Mouse (Mus musculus) embryonic facial prominence, embryonic 11.5 days (tissue): Measurements from ENCODE around the gene Ccdc7a. TPM values are rescaled to one million over a fixed set of nuclear protein-coding genes. Genes with fewer than 3 reads are reported as not detected.

Source experiments
- ATAC-seq: fragments of 200-750 bp; cut with Nextera tagmentation; replicated peaks from 2 replicates; pipeline ENCODE4 v1.8.0; 2017; ENCODE audit warnings: low read depth; ENCODE audit not compliant: insufficient number of reproducible peaks, low FRiP score, low TSS enrichment
- DNase-seq: peaks from one replicate; pipeline ENCODE4 v3.0.0-alpha.2; 2015; ENCODE audit warnings: low spot score
- H3K27ac ChIP-seq: fragments of 300-500 bp; sonication (generic); replicated peaks from 2 replicates; pipeline ENCODE4 v1.5.1; 2014; ENCODE audit warnings: mild to moderate bottlenecking, low read depth, low read length, control low read depth
- H3K27me3 ChIP-seq: fragments of 300-500 bp; sonication (generic); 2 replicates; pipeline ENCODE4 v1.6.1; 2014; ENCODE audit warnings: mild to moderate bottlenecking, low read length, moderate library complexity, mixed read lengths; ENCODE audit not compliant: control insufficient read depth, insufficient read depth
- H3K36me3 ChIP-seq: fragments of 300-500 bp; sonication (generic); replicated peaks from 2 replicates; pipeline ENCODE4 v1.6.1; 2014; ENCODE audit warnings: low read depth, mild to moderate bottlenecking, low read length, moderate library complexity, mixed read lengths; ENCODE audit not compliant: control insufficient read depth, insufficient read depth
- H3K4me1 ChIP-seq: fragments of 300-500 bp; sonication (generic); 2 replicates; pipeline ENCODE4 v1.6.1; 2014; ENCODE audit warnings: low read length, mixed read lengths; ENCODE audit not compliant: control insufficient read depth, insufficient read depth
- H3K4me2 ChIP-seq: fragments of 300-500 bp; sonication (generic); 2 replicates; pipeline ENCODE4 v1.6.1; 2014; ENCODE audit warnings: low read depth, mild to moderate bottlenecking, control low read depth, low read length, moderate library complexity
- H3K4me3 ChIP-seq: fragments of 300-500 bp; sonication (generic); 2 replicates; pipeline ENCODE4 v1.5.1; 2014; ENCODE audit warnings: low read depth, low read length, control low read depth
- H3K9ac ChIP-seq: fragments of 300-500 bp; sonication (generic); replicated peaks from 2 replicates; pipeline ENCODE4 v1.6.1; 2014; ENCODE audit warnings: mild to moderate bottlenecking, control low read depth, low read length
- H3K9me3 ChIP-seq: fragments of 300-500 bp; sonication (generic); replicated peaks from 2 replicates; pipeline ENCODE4 v1.6.1; 2016; ENCODE audit warnings: mild to moderate bottlenecking, low read length, inconsistent platforms, mixed read lengths; ENCODE audit not compliant: control insufficient read depth
- WGBS: fragments of 180-500 bp; shearing (Covaris S2); extraction: QIAGEN DNeasy Blood & Tissue Kit; methylation state at CpG from one replicate; pipeline ENCODE4 v1.1.7; 2014; 5-methylcytosine and 5-hydroxymethylcytosine counted together
- polyA plus RNA-seq: library from polyadenylated mRNA; unstranded; fragments of >200 nt; fragmentation: Nextera tagmentation; extraction: Ambion mirVana; gene quantifications from 2 replicates; pipeline ENCODE4 v1.2.1, GENCODE M21; 2014

Gene Ccdc7a
- polyA plus RNA-seq, 1 experiment from 2014 or later: not detected

DNA sequence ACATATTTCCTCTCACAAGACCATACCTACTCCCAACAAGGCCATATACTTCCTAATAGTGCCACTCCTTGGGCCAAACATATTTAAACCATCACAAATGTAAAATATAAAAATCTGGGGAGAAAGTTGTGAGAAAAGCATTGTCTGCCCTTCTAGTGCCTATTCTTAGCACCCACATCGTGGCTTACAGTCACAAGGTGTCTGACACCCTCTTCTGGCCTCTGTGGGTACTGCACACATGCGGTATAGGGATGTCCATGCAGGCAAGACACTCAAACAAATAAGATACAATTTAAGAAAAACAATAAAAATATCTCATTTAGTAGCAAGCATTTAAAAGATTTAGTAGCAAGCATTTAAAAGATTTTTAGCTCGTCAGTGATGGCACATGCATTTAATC is 356.1 kb downstream of the Ccdc7a start:
- ATAC-seq (0 out of 2 replicates have a peak, but pooled peaks have one; percentile 62), DNase-seq (peak; percentile 82)
- H3K4me2 ChIP-seq: no peak overlapping the region
- 55% methylated on average over 3 of the region's 3 CpGs for WGBS
- H3K27me3 ChIP-seq: no peaks in the 10 kb centered on the region
- H3K27ac ChIP-seq: no peak overlapping the region
- no peaks in the 10 kb centered on the region for H3K36me3 ChIP-seq
- H3K4me1 ChIP-seq: no peaks in the 10 kb centered on the region
- H3K9ac ChIP-seq: no peak overlapping the region
- H3K4me3 ChIP-seq: no peak overlapping the region
- H3K9me3 ChIP-seq: no peaks in the 10 kb centered on the region

DNA sequence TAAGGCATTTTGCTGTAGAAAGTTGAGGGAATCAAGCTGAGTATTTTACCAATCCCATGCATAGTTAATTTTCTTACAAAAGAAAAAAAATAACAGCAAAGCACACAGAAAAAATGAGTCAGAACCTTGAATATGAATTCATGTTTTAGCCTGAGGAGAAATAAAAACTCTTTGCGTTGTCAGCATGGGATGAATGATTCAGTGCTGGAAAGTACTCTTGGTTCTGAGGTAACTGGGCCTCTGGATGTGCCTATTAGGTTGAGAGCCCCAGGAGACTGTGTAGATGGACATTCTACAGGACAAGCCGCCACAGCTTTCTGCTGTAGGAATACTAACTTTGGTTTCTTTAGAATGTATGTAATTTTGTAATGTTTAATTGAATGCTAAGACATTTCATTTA is 360.5 kb downstream of the Ccdc7a start:
- Histone ChIP-seq H3K9ac (no peak overlapping the region), H3K4me2 (no peak overlapping the region), H3K27ac (no peak overlapping the region), H3K36me3 (no peaks in the 10 kb centered on the region), H3K4me1 (no peaks in the 10 kb centered on the region), H3K4me3 (no peak overlapping the region), H3K27me3 (no peaks in the 10 kb centered on the region), H3K9me3 (no peaks in the 10 kb centered on the region)
- DNase-seq: no peak
- 93% methylated on average over 2 of the region's 2 CpGs for WGBS
- ATAC-seq: no peak

DNA sequence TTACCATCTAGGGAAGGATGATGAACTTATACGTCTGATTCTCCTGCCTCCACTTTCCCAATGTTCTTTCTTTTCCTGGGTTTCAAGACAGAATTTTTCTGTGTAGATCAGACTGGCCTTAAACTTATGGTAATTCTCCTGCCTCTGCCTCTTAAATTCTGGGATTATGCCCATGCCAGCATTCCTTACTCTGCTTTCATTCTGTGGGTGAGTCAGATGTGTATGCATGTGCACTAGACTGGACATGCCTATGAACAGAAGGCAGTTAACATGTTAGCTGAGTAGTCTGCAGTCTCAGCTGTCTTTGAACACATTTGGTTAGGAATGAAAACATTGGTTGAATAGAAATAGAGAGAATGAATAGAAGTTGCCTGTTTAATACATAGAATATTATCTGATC is 360.9 kb downstream of the Ccdc7a start:
- Histone ChIP-seq H3K9me3 (no peaks in the 10 kb centered on the region), H3K9ac (no peak overlapping the region), H3K4me2 (no peak overlapping the region), H3K4me1 (no peaks in the 10 kb centered on the region), H3K27me3 (no peaks in the 10 kb centered on the region), H3K36me3 (no peaks in the 10 kb centered on the region), H3K27ac (no peak overlapping the region), H3K4me3 (no peak overlapping the region)
- WGBS: 100% methylated on average over 1 of the region's 1 CpGs
- ATAC-seq (no peak), DNase-seq (no peak)

DNA sequence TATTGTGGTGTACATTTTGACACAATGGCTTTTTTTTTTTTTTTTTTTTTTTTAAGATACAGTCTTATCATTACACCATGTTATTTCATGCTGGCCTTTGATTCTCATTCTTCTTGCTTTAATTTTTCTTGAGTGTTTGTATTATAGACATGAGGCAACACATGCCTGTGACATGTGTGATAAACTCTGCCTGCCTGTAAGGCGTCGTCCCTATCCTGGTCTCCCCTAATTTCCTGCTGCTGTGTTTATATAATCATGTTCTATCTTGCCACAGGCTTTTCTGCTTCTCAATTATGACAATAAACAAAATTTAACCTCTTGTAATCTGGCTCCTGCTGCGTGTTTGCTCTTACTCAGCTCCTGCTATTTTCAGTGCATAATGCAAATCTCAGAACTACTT is 367.4 kb downstream of the Ccdc7a start:
- Histone ChIP-seq H3K27ac (no peak overlapping the region), H3K4me3 (no peak overlapping the region), H3K4me2 (no peak overlapping the region), H3K9me3 (no peaks in the 10 kb centered on the region), H3K36me3 (no peaks in the 10 kb centered on the region), H3K4me1 (no peaks in the 10 kb centered on the region), H3K27me3 (no peaks in the 10 kb centered on the region), H3K9ac (no peak overlapping the region)
- no peak for ATAC-seq
- DNase-seq: no peak
- 71% methylated on average over 3 of the region's 3 CpGs for WGBS

DNA sequence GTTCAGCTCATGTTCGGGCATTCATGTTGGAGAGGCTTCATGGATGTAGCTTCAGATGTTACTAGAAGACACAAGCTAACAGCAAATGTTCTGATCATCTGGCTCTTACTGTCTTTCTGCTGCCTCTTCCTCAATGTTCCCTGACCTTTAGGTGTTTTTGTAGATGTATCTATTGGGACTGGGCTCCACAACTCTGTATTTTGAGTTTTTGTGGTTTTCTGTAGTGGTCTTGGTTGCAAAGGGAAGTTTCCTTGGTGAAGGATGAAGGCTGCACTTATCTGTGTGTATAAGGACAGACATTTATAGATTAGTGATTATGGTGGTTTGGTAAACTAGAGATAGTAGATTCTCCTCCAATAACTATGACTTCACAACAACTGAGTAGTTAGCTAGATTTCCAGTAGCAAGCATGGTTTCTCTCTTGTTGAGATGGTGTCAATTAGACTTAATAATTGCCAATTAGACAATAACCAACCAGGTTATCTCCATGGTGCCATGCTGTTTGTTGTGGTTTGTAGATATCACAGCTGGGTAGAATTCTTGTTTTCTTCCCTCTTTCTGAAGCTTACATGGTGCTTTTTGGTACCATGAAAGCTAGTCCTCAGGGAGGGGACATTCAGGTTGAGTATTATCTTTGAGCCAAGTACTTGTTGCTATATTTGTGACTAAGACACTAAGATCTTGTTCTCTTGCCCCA is 368.5 kb downstream of the Ccdc7a start:
- no peak overlapping the region for H3K9ac ChIP-seq
- no peak overlapping the region for H3K4me2 ChIP-seq
- no peaks in the 10 kb centered on the region for H3K27me3 ChIP-seq
- no peaks in the 10 kb centered on the region for H3K4me1 ChIP-seq
- no peak for ATAC-seq
- no peaks in the 10 kb centered on the region for H3K9me3 ChIP-seq
- WGBS: 97% methylated on average over 1 of the region's 1 CpGs
- no peak overlapping the region for H3K4me3 ChIP-seq
- no peaks in the 10 kb centered on the region for H3K36me3 ChIP-seq
- DNase-seq: no peak
- H3K27ac ChIP-seq: no peak overlapping the region

DNA sequence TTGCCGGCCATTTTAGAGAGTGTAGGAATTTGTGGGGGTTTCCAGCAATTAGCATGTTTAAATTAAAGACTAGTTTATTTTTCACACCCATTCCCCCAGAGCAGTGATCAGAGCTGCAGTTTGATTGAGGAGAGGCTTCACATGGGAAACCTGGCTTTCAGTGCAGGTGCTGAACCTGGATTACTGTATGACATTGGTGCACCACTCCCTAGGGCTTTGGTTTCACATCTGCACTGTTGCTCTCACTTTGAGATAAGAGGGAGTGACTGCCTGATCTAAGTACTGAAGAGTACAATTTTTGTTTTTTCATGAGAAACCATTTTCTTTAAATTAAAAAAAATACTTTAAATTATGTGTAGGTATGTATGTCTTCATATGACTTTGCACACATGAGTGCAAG is 375.3 kb downstream of the Ccdc7a start:
- WGBS: 85% methylated on average over 1 of the region's 1 CpGs
- Histone ChIP-seq H3K4me1 (no peaks in the 10 kb centered on the region), H3K9ac (no peak overlapping the region), H3K4me2 (no peak overlapping the region), H3K4me3 (no peak overlapping the region), H3K36me3 (no peaks in the 10 kb centered on the region), H3K9me3 (no peaks in the 10 kb centered on the region), H3K27me3 (no peaks in the 10 kb centered on the region), H3K27ac (no peak overlapping the region)
- DNase-seq: no peak
- ATAC-seq: no peak

DNA sequence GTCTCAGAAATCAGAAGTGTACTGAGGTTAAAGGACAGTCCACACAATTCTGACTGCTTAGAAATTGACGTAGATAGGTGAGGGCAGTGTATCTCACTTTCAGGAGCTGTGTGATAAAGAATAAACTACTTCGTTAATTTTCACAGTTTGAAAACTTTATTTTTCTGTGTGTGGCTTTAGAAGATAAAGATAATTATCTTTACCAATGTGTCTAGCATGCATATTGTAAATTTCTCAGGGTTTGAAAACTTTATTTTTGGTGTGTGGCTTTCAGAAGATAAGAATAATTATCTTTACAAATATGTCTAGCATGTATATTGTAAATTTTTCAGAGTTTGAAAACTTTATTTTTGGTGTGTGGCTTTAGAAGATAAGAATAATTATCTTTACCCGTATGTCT is 376.6 kb downstream of the Ccdc7a start:
- Histone ChIP-seq H3K9me3 (no peaks in the 10 kb centered on the region), H3K27ac (no peak overlapping the region), H3K27me3 (no peaks in the 10 kb centered on the region), H3K4me1 (no peaks in the 10 kb centered on the region), H3K36me3 (no peaks in the 10 kb centered on the region), H3K4me3 (no peak overlapping the region), H3K4me2 (no peak overlapping the region), H3K9ac (no peak overlapping the region)
- ATAC-seq: no peak
- 89% methylated on average over 3 of the region's 3 CpGs for WGBS
- no peak for DNase-seq

DNA sequence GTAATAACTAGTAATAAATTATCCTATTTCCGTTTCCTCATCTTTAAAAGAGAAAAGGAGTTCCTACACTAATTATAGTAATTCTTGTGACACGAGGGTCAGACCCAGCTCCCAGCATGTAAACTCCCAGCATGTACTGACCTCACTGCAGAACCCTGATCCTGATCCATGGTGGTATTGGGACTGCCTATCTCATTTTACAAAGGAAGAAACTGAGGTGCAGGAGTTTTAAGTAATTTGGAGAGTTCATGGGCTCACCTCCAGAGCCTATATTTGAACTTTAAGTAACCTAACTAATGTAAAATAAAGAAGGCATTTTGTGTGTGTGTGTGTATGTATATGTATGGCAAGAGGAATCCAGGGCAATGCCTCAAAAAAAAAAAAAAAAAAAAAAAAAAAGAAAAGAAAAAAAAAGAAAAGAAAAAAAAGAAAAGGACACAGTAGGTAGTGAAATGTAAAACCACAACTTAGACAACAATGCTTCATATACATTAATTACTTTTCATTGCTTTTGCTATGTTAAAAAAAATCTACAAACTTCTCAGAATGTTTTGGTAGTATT is 378.8 kb downstream of the Ccdc7a start:
- Histone ChIP-seq H3K4me1 (no peaks in the 10 kb centered on the region), H3K36me3 (no peaks in the 10 kb centered on the region), H3K4me3 (peak overlapping the region; percentile 93), H3K9me3 (no peaks in the 10 kb centered on the region), H3K4me2 (peak overlapping the region; percentile 64), H3K27ac (no peak overlapping the region), H3K27me3 (no peaks in the 10 kb centered on the region), H3K9ac (peak overlapping the region; percentile 98)
- DNase-seq (no peak), ATAC-seq (no peak)
- WGBS: 0% methylated on average over 2 of the region's 2 CpGs
